Mouse (Mus musculus) right cerebral cortex, postnatal 25 days (tissue): Measurements from ENCODE around the gene Wdr70.
"Not testable (repeated sequence)": the region's sequence is repeated elsewhere in the genome, so short reads cannot be mapped to it uniquely, and the experiment has no call there.

Experiments
- DNase-seq: peaks from one replicate; pipeline ENCODE4 v3.0.0; 2022

Gene Wdr70

GRCm38 (mm10) chr15:8098774-8099749 is at the start of gene Wdr70:
Gene Wdr70 (minus strand): TSS chr15:8099209.
- peak; percentile 97 for DNase-seq

DNA sequence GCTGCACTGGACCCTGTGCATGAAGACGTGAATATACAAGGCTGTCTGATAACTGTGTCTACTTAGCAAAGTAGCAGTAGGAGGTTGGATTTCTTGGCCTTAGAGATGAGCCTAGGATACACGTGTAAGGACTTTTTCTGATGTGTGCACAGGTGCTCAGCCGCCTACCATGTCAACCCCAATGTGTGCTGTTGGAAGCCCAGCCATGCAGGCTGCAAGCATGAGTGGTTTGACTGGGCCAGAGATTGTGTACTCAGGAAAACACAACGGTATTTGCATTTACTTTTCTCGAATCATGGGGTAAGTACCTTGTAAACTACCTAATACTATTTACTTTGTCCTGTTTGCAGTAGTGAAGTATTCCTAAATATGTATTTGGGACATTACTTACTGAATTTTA is 36.6 kb upstream of the Wdr70 start:
- no peak for DNase-seq

DNA sequence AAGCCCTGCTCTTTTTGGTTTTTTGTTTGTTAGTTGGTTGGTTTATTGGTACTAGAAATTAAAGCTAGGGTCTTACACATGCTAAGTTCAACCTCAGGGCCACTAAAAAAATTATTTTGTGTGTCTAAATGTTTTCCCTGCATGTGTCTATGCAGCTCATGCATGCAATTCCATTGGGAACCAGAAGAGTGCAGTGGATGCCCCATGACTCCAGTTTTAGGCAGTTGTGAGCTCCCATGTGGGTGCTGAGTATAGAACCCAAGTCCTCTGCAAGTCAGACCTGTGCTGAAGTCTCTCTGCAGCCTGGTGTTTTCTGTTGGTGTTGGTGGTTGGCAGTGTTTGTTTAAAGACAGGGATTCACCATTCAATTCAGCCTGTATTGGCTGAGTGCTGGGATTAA is 32.8 kb upstream of the Wdr70 start:
- no peak for DNase-seq

GRCm38 (mm10) chr15:8131268-8131667 is 32.3 kb upstream of the Wdr70 start:
- DNase-seq: no peak

- no peak for DNase-seq
Observed at GRCm38 (mm10) chr15:8129281-8129680, 30.3 kb upstream of the Wdr70 start.

GRCm38 (mm10) chr15:8109782-8110181 is 10.8 kb upstream of the Wdr70 start:
- no peak for DNase-seq

DNA sequence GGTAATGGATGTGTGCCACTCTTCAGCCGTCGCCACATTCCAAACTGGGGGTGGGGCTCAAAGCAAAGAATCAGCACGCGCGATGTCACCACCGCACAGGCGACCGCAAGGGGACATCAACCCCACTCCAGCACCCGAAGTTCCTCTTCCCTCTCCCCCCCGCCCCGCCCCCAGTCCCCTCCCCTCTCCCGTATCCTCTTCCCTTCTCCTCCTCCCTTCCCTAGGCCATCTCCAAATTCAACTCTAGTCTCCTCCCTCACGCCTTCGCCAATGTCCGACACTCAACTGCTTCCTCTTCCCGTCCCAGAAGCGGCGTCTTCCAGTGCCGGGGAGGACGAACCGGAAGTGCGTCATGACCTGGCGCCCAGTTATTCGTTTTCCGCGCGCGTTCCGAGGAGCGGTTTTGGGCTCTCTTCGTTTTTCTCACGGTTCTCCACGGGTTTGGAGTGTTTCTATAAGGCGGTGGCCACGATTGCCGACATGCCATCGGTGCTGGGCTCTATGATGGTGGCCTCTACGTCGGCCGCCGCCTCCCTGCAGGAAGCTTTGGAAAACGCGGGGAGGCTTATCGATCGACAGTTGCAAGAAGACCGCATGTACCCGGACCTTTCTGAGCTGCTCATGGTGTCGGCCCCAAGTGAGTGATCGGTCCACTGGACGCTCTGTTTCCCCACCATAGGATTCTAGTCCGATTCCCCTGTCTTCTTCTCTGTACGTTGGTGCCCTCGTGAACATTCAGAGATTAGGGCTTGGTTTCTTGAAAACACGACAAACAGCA is 10.1 kb upstream of the Wdr70 start, which contains the start of gene Nup155:
Nup155 (plus strand) TSS at position 308 of the 778 bp plus-strand sequence.
- peak; percentile 91 for DNase-seq

DNA sequence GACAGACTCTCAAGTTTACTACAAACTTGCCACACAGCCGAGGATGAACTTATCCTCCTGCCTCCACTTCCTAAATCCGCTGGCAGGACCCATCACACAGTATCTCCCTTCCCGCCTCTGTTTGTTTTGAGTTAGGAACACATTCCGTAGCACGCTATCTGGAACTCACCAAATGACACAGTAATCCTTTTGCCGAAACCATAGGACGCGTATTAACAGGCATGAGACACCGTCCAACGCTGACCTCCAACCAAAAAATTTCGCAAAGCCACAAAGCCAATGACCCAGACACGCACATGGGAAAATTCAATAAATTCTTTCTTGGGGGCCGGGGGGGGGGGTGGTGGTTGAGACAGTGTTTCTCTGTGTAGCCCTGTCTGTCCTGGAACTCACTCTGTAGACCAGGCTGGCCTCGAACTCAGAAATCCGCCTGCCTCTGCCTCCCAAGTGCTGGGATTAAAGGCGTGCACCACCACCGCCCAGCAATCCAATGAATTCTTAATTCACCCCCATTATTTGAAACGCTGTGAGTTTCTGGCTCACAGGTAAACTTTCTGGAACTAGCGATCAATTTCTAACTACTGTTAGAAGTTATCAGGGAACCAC is 9.5 kb upstream of the Wdr70 start:
- DNase-seq: no peak

DNA sequence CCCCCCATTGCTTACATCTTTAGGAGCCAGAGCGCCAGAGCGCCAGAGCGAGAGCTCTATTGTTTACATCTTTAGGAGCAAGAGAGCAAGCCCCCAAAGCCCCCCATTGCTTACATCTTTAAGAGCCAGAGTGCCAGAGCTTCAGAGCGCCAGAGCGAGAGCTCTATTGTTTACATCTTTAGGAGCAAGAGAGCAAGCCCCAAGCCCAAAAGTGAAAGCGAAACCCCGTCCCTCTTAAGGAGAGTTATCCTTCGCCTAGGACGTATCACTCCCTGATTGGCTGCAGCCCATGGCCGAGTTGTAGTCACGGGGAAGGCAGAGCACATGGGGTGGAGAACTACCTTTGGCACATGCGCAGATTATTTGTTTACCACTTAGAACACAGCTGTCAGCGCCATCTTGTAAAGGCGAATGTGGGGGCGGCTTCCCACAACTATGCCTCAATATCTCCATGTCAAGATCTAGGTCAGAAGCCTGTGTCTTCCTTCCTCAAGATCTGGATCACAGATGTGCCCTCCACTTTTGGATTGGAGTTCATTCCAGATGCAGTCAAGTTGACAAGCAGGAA is 3.0 kb upstream of the Wdr70 start:
- not testable (repeated sequence) for DNase-seq

- DNase-seq: peak; percentile 6
Observed at GRCm38 (mm10) chr15:8097853-8098252, 1.2 kb downstream of the Wdr70 start.

DNA sequence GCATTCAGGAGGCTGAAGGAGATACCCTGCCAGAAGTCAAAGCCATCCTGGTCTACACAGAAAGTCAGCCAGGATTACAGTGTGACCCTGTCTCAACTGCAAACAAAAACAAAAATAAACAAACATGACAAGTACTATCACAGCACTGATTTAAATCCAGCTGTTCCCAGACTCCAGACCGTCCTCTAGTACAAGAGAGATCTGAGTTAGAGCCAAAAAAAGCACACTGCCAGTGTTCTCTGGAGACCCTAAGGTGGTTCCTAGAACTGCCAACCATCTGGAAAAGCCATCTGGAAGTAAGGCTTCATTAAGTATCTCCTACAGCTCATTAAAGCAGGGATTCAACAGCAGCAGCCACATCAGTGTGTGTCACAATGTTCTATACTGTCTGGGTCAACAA is 6.3 kb downstream of the Wdr70 start:
- DNase-seq: not testable (repeated sequence)

DNA sequence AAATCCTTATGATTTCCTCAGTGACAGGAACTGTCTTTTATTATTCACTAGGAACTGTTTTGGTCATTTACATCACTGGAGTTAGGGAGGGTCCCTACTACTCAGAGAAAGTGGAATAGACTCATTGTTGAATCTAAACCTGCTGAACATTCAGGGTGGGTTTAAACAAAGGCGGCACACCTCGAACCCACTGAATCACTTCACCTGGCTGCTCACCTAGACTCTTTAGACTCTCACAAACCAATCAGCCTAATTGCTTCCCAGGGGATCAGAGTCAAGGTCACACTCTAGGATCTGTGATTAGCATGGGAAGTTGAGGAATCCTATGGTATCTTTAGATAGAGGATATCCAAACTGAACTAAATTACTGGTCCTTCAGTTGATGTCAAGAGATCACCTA is 8.3 kb downstream of the Wdr70 start:
- no peak for DNase-seq

DNA sequence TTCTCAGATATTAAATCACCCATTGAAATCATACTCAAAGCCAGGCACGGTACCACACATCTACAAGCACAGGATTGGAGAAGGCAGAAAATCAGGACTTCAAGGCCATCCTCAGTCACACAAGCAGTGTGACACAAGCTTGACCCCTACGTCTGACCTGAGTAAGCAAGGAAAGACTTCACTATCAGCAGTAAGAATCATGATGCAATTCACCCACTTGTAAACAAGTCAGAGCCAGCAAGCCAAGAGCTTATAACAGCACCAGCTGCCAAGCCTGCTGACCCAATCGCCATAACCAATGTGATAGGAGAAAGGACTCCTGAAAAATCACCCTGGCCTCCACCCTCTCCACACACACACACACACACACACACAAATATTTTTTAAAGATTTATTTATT is 10.3 kb downstream of the Wdr70 start:
- DNase-seq: no peak

DNA sequence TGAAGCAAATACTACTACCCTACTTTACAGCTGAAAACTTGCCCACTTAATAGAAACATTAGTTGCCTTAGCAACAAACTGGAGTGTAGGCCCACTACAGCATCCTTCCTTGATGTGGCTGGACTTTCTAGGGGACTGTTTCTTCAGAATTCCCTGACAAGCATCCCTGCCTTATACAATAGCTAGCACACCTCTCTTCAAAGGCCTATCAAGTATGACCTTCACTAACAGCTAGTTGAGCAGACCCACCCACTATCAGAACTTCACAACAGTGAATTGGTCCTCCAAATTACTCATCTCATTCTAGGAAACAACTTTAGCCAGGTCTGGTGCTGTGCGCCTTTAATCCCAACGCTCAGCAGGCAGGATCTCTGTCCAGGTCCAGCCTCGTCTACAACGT is 11.7 kb downstream of the Wdr70 start:
- no peak for DNase-seq

- DNase-seq: no peak
Observed at GRCm38 (mm10) chr15:8082139-8082538, 16.9 kb downstream of the Wdr70 start.

DNA sequence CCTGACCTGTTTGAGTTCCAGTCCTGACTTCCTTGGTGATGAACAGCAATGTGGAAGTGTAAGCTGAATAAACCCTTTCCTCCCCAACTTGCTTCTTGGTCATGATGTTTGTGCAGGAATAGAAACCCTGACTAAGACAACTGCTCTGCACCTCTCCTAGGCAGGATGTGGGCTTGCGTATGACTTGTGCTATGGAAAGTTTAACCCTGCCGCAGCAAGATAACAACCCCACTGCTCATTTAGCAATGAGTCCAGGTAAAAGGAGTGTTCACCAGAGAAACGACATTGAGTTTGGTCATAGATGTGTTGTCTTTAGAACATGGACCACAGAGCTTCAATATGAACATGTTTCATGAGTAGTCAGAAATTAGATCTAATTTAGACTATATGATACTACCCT is 25.9 kb downstream of the Wdr70 start:
- DNase-seq: not testable (repeated sequence)

DNA sequence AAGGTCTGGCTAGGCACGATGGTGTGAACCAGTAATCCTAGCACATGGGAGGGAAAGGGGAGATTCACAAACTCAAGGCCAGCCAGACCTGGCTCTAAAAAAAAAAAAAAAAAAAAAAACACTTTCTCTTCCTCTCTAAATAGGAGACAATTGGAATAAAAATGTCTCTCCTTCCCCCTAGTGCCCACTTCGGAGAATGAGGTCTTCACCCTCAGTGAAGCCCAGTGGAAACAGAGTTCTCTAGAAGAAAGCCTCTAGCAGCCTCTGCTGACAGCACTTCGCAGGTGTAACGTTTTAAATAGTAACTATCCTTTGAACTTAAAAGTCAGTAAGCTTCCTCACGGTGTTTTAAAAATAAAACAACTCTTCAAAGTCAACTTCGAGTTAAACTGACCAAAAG is 33.8 kb downstream of the Wdr70 start:
- DNase-seq: no peak

GRCm38 (mm10) chr15:8051177-8051576 is 47.8 kb downstream of the Wdr70 start:
- no peak for DNase-seq

GRCm38 (mm10) chr15:8039834-8040233 is 59.2 kb downstream of the Wdr70 start:
- no peak for DNase-seq

GRCm38 (mm10) chr15:8038457-8038856 is 60.6 kb downstream of the Wdr70 start:
- DNase-seq: no peak

DNA sequence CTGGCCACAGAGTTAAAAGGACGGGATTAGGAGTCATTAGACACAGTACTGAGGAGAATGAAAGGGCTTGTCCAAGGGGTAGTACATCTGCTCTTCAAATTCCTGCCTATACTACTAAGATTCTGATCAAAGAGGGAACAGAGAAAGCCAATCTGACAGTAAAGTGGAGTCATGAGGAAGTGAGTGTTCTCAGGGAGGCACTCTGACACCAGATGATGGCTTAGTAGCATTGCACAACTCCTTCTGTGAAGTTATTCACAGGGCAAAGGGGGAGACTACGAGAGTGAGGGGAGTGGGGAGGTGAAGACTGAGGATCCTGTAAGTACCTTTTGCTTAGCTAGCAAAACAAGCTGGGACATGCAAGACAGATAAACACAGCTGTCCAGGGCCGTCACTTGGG is 61.2 kb downstream of the Wdr70 start:
- DNase-seq: no peak

DNA sequence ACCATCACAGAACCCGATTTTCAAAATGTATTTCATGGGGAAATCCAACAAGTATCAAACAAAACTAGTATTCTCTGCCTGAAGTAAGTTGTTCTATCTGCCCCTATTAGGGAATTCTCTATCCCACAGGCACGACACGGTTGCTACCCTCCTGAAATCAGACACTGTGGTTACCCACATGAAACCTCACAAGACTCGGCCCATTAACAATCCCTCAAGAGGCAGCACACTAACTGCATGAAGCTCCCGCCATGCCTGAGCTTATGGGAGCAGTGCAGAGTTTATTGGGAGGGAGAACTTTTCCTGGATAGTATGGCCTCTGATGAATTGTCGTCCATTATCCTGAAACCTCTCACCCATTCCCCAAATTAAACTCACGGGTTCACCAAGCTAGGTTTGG is 67.8 kb downstream of the Wdr70 start:
- DNase-seq: no peak

GRCm38 (mm10) chr15:8030643-8031042 is 68.4 kb downstream of the Wdr70 start:
- peak; percentile 64 for DNase-seq
